Mouse (Mus musculus): Measurements from ENCODE around the gene 1700030K09Rik. TPM values are rescaled to one million over a fixed set of nuclear protein-coding genes. Genes with fewer than 3 reads are reported as not detected.

The 1700030K09Rik gene
- total RNA-seq, 4 experiments from 2014 or later: 7.5 to 10.9 (median 9.4) TPM

- no peak for DNase-seq
Measured at GRCm38 (mm10) chr8:72459881-72460533, 16.3 kb downstream of the 1700030K09Rik start.

- no peak for DNase-seq
Measured at GRCm38 (mm10) chr8:72464211-72464610, 20.5 kb downstream of the 1700030K09Rik start.

GRCm38 (mm10) chr8:72469243-72469642 lies 25.6 kb downstream of the 1700030K09Rik start:
- DNase-seq: no peak

- no peak for DNase-seq
Measured at GRCm38 (mm10) chr8:72469984-72470383, 26.3 kb downstream of the 1700030K09Rik start.

GRCm38 (mm10) chr8:72470684-72471083 lies 27.0 kb downstream of the 1700030K09Rik start:
- DNase-seq: no peak

- peak; percentile 98 for DNase-seq
Measured at GRCm38 (mm10) chr8:72474826-72475546, 31.3 kb downstream of the 1700030K09Rik start, which contains the start of gene Cherp. Gene Cherp (minus strand): TSS chr8:72475226.

- DNase-seq: no peak
Measured at GRCm38 (mm10) chr8:72485456-72486199, 41.9 kb downstream of the 1700030K09Rik start.

- DNase-seq: no peak
Measured at GRCm38 (mm10) chr8:72487014-72487413, 43.3 kb downstream of the 1700030K09Rik start.

GRCm38 (mm10) chr8:72491017-72491416 lies 47.3 kb downstream of the 1700030K09Rik start:
- DNase-seq: no peak

- no peak for DNase-seq
Measured at GRCm38 (mm10) chr8:72491680-72492621, 48.3 kb downstream of the 1700030K09Rik start, which contains the start of gene Slc35e1. Gene Slc35e1 (minus strand): TSS chr8:72492614.

GRCm38 (mm10) chr8:72492622-72493081 lies 49.0 kb downstream of the 1700030K09Rik start:
- peak; percentile 99 for DNase-seq

GRCm38 (mm10) chr8:72493381-72493780 lies 49.7 kb downstream of the 1700030K09Rik start:
- DNase-seq: no peak

- no peak for DNase-seq
Measured at GRCm38 (mm10) chr8:72495411-72496111, 51.9 kb downstream of the 1700030K09Rik start.

GRCm38 (mm10) chr8:72496217-72496616 lies 52.5 kb downstream of the 1700030K09Rik start:
- no peak for DNase-seq

GRCm38 (mm10) chr8:72497911-72498310 lies 54.2 kb downstream of the 1700030K09Rik start:
- no peak for DNase-seq

GRCm38 (mm10) chr8:72498527-72498926 lies 54.8 kb downstream of the 1700030K09Rik start:
- DNase-seq: no peak

GRCm38 (mm10) chr8:72499521-72500284 lies 56.0 kb downstream of the 1700030K09Rik start:
- no peak for DNase-seq

GRCm38 (mm10) chr8:72500521-72500931 lies 56.8 kb downstream of the 1700030K09Rik start:
- DNase-seq: no peak

GRCm38 (mm10) chr8:72504137-72504536 lies 60.5 kb downstream of the 1700030K09Rik start:
- DNase-seq: no peak

GRCm38 (mm10) chr8:72504637-72505314 lies 61.1 kb downstream of the 1700030K09Rik start:
- DNase-seq: no peak

All from adrenal gland, adult 8-10 months (tissue).